Mouse (Mus musculus) frontal cortex, postnatal 10 days (tissue): ENCODE data around the gene Zfr2.

Experiments used
- DNase-seq, 2 experiments: peaks; one replicate each; pipeline ENCODE4 v3.0.0; 2022; ENCODE audit warnings: low spot score in 2 of 2, mixed read lengths in 1 of 2

Gene Zfr2

GRCm38 (mm10) chr10:81247804-81248203 is 14.8 kb downstream of the Zfr2 start:
- no peak for DNase-seq

GRCm38 (mm10) chr10:81249442-81249841 is 16.5 kb downstream of the Zfr2 start:
- no peak for DNase-seq

GRCm38 (mm10) chr10:81252424-81253419 is 19.8 kb downstream of the Zfr2 start, which contains the start of gene Matk:
TSS of gene Matk (plus strand) at chr10:81252935.
- DNase-seq = peak; percentile 82 to 85

GRCm38 (mm10) chr10:81254886-81255285 is 21.9 kb downstream of the Zfr2 start:
- DNase-seq = no peak

- peak in 1 of 2 experiments; percentile 50 for DNase-seq
Measured at GRCm38 (mm10) chr10:81257158-81258039, 24.4 kb downstream of the Zfr2 start.

- no peak for DNase-seq
Measured at GRCm38 (mm10) chr10:81259225-81259884, 26.4 kb downstream of the Zfr2 start.

- no peak for DNase-seq
Measured at GRCm38 (mm10) chr10:81261025-81261424, 28.1 kb downstream of the Zfr2 start.

GRCm38 (mm10) chr10:81265540-81265939 is 32.6 kb downstream of the Zfr2 start:
- DNase-seq = no peak

GRCm38 (mm10) chr10:81266211-81267105 is 33.5 kb downstream of the Zfr2 start, which contains the start of the genes Mrpl54 and Apba3:
TSS of gene Mrpl54 (minus strand) at chr10:81266934.
TSS of gene Apba3 (plus strand) at chr10:81266960.
- peak; percentile 88 to 94 for DNase-seq

- peak in 1 of 2 experiments; percentile 80 for DNase-seq
Measured at GRCm38 (mm10) chr10:81268056-81268455, 35.1 kb downstream of the Zfr2 start.

GRCm38 (mm10) chr10:81268643-81269412 is 35.9 kb downstream of the Zfr2 start:
- DNase-seq = no peak

- DNase-seq = no peak
Measured at GRCm38 (mm10) chr10:81272356-81272755, 39.4 kb downstream of the Zfr2 start.

GRCm38 (mm10) chr10:81273842-81274241 is 40.9 kb downstream of the Zfr2 start:
- DNase-seq = no peak

- no peak for DNase-seq
Measured at GRCm38 (mm10) chr10:81277676-81278075, 44.7 kb downstream of the Zfr2 start.

- DNase-seq = no peak
Measured at GRCm38 (mm10) chr10:81279496-81279895, 46.5 kb downstream of the Zfr2 start.

GRCm38 (mm10) chr10:81284189-81284588 is 51.2 kb downstream of the Zfr2 start:
- no peak for DNase-seq

- DNase-seq = no peak
Measured at GRCm38 (mm10) chr10:81284719-81285118, 51.8 kb downstream of the Zfr2 start.

GRCm38 (mm10) chr10:81285694-81286450 is 52.9 kb downstream of the Zfr2 start:
- DNase-seq = peak in 1 of 2 experiments; percentile 83

- no peak for DNase-seq
Measured at GRCm38 (mm10) chr10:81286586-81286985, 53.6 kb downstream of the Zfr2 start.
